Mouse (Mus musculus) gastrocnemius, postnatal 10 days (tissue): ENCODE data around the gene Rsbn1l. TPM values are rescaled to one million over a fixed set of nuclear protein-coding genes. Genes with fewer than 3 reads are reported as not detected.
"Not testable (repeated sequence)": the region's sequence is repeated elsewhere in the genome, so short reads cannot be mapped to it uniquely, and the experiment has no call there.

Experiments
- DNase-seq: peaks from one replicate; pipeline ENCODE4 v3.0.0; 2021; ENCODE audit warnings: mixed read lengths
- total RNA-seq, 2 experiments: library from RNA; stranded (reverse); gene quantifications; 2 replicates each; pipeline ENCODE4 v1.2.3; 2021

Rsbn1l gene
- total RNA-seq, 2 experiments from 2014 or later: 8.6 to 9.7 TPM

- DNase-seq: no peak
These were observed 5.7 kb downstream of the Rsbn1l start for GRCm38 (mm10) chr5:20950516-20950854.

- DNase-seq: no peak
These were observed 6.1 kb downstream of the Rsbn1l start for GRCm38 (mm10) chr5:20950093-20950492.

GRCm38 (mm10) chr5:20946906-20947305, 9.3 kb downstream of the Rsbn1l start:
- DNase-seq: no peak

DNA sequence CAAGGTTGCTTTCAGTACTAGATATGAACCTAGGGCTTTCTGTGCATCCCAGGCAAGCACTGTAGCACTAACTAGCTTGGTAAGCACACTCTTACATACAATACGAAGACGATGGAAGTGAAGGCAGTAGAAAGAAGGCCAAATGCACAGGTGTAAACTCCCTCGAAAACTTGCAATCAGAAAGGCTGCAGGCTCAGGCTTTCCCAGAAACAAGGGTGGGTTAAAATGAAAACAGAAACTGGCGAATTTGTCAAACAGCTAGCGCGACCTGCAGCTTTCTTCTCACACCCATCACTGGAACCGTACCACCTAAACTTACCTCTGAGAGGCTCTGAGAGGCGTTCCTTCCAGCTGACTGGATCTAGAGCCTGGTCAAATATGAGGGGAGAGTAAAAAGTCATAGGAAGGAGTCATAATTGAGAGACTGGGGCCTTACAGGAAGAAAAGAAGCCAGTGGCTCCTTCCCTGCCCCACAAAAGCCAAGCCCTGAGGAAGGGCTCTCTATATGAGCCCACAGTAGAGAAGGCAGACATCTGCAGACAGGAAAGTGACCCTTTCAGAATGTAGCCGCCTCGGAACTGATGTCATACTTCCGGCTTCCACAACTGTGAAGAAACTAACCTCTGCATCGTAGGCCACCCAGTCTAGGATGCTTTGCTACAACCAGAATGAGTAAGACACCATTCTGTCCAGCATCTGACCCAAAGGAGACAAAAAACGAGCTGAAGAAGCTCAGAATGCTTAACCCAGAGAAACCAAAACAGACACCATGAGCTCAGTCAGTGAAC, 11.0 kb downstream of the Rsbn1l start:
- no peak for DNase-seq

DNA sequence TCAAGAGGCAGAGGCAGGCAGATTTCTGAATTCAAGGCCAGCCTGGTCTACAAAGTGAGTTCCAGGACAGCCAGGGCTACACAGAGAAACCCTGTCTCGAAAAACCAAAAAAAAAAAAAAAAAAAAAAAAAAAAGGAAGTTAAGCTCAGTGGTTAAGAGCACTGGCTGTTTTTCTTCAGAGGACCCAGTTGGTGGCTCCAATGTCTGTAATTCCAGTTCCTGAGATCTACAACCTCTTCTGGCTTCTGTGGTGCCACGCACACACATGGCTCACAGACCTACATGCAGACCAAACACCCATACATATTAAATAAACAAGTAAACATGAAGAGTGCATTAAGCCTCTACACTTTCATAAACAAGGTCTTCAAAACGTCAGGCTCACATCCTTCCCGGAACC, 12.4 kb downstream of the Rsbn1l start:
- DNase-seq: not testable (repeated sequence)

GRCm38 (mm10) chr5:20942523-20942922, 13.7 kb downstream of the Rsbn1l start:
- no peak for DNase-seq

GRCm38 (mm10) chr5:20941205-20941604, 15.0 kb downstream of the Rsbn1l start:
- no peak for DNase-seq

- DNase-seq: no peak
These were observed 15.5 kb downstream of the Rsbn1l start for GRCm38 (mm10) chr5:20940696-20941095.

- no peak for DNase-seq
These were observed 16.1 kb downstream of the Rsbn1l start for GRCm38 (mm10) chr5:20940040-20940571.

DNA sequence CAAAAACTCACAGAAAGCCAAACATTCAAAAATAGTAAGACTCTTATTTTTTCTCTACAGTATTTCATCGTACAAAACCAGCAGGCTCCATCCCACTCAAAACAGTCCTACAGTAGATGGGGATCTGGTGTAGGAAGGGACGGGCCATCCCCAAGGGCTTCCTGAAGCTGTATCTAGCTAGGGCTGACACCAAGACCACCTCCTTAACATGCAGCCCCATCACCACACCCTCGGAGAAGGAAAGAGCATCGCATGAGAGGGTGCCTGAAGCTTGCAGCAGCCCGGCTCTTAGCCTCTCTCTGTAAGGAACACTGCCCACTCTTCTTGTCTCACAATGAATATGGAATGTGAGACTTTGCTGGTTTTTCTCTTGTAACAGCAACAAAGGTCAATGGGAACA, 17.7 kb downstream of the Rsbn1l start:
- no peak for DNase-seq

DNA sequence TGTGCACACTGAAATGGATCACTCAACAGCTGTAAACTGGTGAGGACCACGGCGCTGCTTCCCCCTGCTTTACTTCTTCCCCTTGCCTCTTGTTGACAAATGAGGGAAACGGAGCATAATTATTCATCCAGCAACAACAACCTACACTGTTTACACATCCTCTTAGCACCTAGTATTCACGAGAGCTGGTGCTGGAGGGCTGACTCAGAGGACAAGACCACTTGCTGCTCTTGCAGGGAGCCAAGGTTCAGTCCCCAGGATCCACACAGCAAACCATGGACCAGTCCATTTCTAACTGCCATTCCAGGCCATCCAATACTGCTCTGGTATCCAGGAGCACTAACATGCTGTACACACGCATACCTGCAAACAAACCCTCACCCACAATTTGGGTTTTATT, 20.3 kb downstream of the Rsbn1l start:
- DNase-seq: no peak

DNA sequence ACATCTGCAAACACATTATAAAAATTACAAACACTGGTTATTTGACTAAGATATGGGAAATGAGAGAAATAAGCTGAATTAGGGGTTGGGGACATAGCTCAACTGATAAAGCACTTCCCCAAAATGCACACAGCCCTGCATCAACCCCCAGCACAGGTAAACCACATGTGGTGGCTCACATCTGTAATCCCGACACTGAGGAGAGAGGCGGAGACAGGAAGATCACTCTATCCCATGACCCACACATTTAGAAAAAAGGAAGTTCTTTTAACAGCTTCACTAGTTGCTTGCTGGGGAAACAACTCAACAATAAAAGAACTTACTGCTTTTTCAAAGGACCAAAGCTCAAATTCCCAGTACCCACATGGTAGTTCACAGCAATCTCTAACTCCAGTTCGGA, 23.6 kb downstream of the Rsbn1l start:
- no peak for DNase-seq

DNA sequence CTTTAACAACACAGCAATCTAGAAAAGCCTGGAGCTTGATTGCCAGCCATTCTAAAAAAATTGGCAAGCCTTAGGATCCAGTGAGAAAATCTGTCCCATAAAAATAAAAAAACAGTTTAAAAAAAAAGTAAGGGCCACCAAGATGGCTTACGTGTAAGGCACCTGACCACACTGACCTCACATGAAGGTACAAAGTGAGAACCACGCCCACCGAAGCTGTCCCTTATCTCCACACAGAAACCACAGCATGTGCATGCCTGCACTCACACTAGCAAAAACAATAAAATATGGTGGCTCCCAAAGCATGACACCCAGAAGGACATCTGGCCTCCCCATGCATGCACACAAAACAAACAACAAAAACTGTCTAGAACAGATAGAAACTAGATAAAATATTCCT, 24.9 kb downstream of the Rsbn1l start:
- no peak for DNase-seq

- no peak for DNase-seq
These were observed 25.8 kb downstream of the Rsbn1l start for GRCm38 (mm10) chr5:20930430-20930829.

DNA sequence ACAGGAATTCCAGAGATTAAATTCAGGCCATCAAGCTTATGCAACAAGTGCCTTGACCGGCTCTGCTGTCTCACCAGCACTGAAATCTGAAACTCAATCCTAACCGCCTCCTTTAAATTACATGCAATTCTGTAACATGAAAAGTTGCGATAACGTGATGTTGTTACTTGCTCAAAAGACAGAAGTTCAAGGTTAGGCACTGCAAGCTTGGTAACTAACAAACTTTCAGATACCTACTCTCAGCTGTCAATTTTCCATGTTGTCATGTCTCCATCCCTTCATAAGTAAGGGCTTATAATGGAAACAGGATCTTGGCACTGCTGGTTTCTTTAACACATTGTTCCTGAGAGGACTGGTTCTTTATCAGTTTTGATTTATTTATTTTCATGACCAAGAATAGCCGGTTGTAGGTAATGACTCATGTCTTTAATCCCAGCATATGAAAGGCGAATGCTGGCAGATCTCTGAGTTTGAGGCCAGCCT, 26.5 kb downstream of the Rsbn1l start:
- DNase-seq: no peak

- no peak for DNase-seq
These were observed 30.7 kb downstream of the Rsbn1l start for GRCm38 (mm10) chr5:20925451-20925850.

GRCm38 (mm10) chr5:20924608-20925007, 31.6 kb downstream of the Rsbn1l start:
- DNase-seq: no peak

DNA sequence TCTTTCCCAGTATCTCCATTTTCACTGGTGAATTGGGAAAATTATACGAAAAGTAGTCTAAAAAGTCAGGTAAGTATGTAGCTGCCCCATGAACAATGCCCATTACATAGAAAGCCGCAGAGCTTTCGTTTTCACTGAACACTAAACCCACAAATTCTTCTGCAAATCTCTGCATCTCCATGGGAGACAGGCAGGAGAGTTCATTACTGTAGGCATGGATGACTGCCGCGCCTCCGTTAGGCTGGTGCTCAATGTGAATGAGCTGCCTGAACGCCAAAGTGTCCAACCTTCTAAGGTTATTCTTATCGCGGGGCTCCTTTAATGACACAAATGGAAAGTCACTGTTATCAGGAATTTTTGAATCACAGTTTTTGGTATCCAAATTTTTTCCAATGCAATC, 36.6 kb downstream of the Rsbn1l start:
- no peak for DNase-seq

- DNase-seq: no peak
These were observed 37.2 kb downstream of the Rsbn1l start for GRCm38 (mm10) chr5:20918967-20919366.

- peak; percentile 69 for DNase-seq
These were observed 42.6 kb downstream of the Rsbn1l start for GRCm38 (mm10) chr5:20913372-20914275.

- DNase-seq: no peak
These were observed 44.5 kb downstream of the Rsbn1l start for GRCm38 (mm10) chr5:20911741-20912140.

GRCm38 (mm10) chr5:20906191-20906590, 50.0 kb downstream of the Rsbn1l start:
- no peak for DNase-seq

GRCm38 (mm10) chr5:20905437-20905836, 50.8 kb downstream of the Rsbn1l start:
- no peak for DNase-seq
